Mouse (Mus musculus) neutrophil, adult 5-6 weeks (primary cell): ENCODE measurements around the gene Sapcd1. TPM values are rescaled to one million over a fixed set of nuclear protein-coding genes. Genes with fewer than 3 reads are reported as not detected.
"Not testable (repeated sequence)": the region's sequence is repeated elsewhere in the genome, so short reads cannot be mapped to it uniquely, and the experiment has no call there.

Experiments used
- ATAC-seq: fragments of 151-379, 151-347 bp; 2 replicates; pipeline ENCODE4 v1.8.0; 2017; ENCODE audit warnings: mild to moderate bottlenecking, moderate TSS enrichment; ENCODE audit not compliant: insufficient number of reproducible peaks, poor library complexity, low FRiP score, severe bottlenecking; ENCODE audit errors: extremely low read depth
- total RNA-seq: library from RNA; stranded (forward); fragments of 200-1000 nt; gene quantifications from 2 replicates; pipeline ENCODE4 v1.2.3, GENCODE M21; 2017

Gene Sapcd1
- total RNA-seq, 1 experiment from 2014 or later, result 2.6 TPM

DNA sequence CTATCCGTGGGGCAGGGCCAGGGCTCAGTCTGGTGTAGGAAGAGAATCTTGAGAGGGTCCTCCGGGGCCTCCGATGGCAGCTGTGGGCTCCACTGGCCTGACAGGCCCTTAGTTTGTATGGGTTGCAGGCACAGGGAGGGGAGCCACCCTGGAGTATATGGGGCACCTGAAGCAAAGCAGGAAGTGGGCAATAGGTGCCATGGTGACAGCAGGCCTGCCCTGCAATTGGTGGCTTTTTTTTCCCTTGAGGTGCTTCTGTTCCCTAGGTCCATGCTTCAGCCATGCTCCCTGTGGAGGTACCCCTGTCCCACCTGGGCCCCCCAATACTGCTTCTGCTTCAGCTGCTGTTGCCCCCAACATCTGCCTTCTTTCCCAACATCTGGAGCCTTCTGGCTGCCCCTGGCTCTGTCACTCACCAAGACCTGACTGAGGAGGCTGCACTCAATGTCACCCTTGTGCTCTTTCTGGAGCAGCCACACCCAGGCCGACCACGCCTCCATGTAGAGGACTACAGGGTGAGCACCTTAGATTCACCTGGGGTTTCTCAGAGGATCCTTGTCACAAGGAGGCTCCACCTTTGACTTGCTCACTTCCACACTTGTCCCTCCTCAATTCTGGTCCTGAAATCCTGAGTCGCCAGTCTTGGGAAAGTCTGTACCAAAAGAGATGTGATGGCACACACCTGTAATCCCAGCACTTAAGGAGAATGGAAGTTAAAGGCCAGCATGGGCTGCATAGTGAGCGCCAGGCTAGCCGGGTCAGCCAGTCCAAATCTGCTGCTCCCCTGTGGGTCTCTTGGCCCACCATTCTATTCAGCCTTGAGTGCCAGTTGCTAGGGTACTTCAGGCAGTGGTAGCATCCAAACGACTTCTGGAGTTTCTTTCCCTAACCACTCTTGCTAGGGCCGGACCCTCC is 10.8 kb downstream of the Sapcd1 start:
- 0 out of 2 replicates have a peak, but pooled peaks have one; percentile 27 for ATAC-seq

DNA sequence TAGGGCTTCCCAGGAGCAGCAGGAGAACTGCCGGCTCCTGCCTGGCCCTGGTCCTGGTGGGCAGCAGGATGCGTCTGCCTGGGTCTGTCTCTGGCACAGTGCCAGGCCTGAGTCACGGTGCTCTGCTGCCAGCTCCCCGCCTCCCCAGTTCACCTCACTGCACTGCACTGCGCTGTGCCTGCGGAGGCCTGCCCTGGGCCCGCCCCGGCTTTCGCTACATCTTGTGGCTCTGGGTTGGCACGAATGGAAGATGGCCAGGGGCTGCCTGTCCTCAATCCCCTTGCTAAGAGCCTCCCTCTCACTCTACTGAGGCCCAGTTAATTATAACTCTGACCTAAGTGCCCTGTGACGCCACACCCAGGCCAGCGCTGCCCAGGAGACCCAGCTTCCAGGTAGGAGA is 11.4 kb downstream of the Sapcd1 start, which contains the start of gene Vwa7:
Gene Vwa7, plus strand, starts transcription at position 204 of the 400 bp plus-strand sequence.
- ATAC-seq, result no peak

DNA sequence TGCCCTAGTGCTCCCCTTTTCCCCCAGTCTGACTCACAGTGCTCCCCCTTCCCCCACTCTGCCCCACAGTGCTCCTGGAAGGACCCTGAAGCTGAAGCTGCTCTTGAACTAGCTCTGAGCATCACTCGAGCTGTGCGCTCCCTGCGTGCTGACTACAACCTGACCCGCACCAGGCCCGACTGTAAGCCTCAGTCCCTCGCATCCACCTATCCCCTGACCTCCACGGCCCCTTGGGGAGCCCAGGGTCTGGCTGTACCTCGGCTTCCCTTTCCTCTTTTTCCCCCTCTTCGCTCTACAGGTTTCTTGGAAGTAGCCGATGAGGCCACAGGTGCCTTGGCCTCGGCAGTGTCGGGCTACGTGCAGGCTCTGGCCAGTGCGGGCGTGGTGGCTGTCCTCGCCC is 12.5 kb downstream of the Sapcd1 start:
- ATAC-seq, result no peak

DNA sequence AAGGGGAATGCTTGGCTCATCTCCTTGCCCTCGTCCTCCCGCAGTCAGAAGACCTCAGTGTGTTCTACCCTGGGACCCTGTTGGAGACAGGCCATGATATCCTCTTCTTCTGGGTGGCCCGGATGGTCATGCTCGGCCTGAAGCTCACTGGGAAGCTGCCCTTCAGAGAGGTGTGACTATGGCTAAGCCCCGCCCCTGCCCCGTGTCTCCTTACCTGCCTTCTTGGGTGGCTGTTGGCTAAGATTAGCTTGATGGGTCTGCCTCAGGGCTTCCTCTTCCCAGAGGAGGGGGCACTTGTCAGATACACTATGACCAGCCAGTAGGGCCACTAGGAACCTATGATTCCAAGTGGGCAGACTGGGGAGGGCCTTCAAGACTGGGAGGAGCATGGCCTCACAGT is 14.6 kb downstream of the Sapcd1 start:
- ATAC-seq, result no peak

DNA sequence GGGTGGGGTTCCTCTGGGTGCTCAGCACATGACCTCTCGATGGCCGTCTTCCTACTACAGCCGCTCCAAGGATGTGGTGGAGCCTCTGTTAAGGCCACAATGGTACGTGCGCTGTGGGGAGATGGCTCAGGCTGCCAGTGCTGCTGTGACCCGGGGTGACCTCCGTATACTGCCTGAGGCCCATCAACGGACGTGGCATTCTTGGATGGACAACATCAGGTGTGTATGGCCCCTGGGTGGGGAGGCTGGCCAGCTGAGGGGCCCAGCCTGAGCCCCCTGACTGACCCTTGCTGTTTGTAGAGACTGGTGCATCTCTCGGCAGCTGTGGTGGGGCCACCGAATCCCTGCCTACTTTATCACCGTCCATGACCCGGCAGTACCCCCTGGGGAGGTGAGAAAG is 15.4 kb downstream of the Sapcd1 start:
- ATAC-seq, result no peak

DNA sequence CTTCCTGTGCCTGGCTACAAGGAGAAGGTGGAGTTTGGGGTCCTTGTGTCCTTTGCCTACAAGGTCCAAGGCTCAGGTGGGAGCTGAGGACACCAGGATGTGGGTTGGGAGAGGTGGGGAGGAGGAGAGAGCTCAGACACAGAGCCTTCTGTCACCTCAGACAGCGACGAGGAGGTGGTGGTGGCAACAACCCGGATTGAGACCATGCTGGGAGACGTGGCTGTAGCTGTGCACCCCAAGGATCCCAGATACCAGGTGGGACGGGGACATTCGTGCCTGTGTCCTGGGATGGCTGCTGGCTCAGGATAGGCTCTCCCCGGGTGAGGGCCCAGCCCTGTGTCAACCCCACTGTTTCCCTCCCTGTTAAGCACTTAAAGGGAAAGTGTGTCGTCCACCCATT is 16.4 kb downstream of the Sapcd1 start:
- no peak for ATAC-seq

DNA sequence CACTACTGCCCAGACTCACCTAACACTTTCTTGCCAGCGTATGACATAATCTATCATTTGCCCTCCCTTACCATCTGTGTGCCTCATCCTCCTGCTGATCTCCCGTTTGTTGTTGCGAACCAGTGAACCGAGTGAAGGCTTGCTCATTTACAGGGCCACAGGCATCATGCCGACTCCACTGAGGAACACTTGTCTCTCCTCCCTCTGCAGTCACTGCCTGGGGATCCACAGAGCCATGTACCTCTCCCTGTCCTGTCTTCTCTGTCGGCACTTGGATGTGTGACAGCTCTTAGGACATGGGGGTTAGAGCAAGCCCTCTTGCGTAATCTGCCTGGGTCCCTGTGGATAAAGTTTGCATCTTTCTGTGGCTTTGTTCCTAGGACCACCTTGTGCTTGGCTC is 18.2 kb downstream of the Sapcd1 start:
- no peak for ATAC-seq

DNA sequence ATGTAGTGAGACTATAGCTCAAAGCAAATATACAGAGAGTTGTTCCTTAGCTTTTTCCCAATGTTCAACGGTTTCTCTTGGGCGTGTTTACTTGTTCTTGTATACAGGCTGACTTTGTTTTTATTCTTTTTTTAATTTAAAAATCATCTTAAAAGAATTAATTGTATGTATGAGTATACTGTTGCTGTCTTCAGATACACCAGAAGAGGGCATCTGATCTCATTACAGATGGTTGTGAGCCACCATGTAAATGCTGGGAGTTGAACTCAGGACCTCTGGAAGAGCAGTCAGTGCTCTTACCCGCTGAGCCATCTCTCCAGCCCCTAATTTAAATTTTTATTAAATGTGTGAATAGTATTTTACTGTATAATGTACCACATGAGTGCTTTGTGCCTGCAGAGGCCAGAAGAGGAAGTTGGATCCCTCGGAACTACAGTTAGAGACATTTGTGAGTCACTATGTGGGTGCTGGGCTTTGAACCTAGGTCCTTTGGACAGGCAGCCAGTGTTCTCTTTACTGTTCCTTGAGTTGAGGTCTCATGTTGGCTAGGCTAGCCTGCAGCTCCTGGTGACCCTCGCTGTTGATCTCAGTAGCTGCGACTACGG is 20.3 kb downstream of the Sapcd1 start:
- ATAC-seq, result no peak

DNA sequence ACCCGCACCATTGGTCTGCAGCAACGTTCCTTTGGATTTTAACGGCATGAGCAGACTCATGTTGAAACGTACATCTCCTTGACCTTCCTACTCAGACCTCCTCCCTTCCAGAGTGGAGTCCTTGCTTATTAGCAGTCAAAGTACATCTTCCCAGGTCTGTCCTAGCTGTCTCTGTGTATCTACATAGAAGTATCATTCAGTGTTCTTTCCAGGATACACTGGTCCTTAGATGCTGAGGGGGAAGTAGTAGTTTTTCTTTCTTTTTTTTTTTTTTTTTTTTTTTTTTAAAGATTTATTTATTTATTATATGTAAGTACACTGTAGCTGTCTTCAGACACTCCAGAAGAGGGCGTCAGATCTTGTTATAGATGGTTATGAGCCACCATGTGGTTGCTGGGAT is 21.9 kb downstream of the Sapcd1 start:
- ATAC-seq, result not testable (repeated sequence)

DNA sequence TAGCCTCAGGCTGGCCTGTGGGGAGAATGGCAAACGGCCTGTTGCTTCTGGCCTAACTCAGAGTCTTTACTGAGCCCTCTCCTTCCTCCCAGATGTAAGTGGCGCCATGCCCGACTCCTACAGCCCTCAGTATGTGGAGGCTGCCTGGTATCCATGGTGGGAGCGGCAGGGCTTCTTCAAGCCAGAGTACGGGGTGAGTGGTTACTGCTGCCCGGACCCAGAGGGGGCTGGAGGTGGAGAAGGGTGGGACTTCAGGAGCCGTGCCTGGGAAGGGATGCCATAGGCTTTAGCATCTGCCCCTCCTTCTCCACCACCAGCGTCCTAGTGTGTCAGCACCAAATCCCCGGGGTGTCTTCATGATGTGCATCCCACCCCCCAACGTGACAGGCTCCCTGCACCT is 22.7 kb downstream of the Sapcd1 start:
- no peak for ATAC-seq

DNA sequence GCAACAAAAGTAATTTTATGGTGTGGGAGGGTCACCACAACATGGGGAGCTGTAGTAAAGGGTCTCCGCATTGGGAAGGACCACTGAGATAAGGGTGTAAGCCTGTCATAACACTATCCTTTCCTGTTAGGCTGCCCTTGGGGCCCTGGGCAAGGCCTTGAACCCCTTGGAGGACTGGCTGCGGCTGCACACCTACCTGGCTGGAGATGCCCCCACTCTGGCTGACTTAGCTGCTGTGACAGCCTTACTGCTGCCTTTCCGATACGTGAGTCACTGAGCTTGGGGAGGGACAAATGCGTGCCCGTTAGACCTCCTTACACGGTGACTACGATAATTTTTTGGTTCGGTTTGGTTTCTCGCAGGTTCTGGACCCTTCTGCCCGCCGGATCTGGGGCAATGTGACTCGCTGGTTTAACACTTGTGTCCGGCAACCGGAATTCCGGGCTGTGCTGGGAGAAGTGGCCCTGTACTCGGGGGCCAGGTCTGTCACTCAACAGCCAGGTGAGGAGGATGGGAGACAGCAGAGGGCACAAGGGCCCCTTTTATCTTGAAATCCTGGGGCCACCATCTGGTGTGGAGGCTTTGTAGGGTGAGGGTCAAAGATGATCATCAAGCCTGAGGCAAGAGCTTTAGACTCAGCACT is 23.6 kb downstream of the Sapcd1 start:
- ATAC-seq, result no peak

DNA sequence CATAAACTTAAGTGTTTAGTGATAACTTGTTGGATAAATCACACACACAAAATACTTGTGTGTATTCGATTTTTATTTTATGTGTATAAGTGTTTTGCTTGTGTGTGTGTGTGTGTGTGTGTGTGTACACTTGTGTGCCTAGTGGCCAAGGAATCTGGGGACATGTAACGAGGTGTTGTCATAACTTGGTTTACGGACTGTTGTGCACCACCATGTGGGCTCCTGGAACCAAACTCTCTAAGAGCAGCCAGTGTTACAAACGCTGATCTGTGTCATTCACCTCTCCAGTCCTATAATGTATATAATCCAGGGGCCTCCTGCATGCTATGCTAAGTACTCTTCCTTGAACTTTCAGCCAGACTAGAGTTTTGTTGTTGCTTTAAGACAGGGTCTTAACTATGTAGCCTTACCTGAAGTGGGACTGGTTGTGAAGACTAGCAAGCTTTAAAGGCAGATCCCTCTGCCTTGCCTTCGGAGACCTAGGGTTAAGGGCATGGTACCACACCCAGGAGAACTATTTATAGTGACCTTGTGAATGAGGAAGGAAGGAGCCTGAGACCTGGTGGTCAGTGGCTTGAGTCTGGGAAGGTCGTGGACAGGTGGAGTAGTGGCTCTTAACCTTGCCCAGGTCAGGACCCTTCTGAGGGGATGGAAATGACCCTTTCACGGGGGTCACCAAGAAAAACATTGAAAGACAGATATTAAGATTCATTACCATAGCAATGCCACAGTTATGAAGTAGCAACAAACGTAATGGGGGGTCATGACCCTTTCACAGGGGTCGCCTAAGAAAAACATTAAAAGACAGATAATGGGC is 24.6 kb downstream of the Sapcd1 start:
- no peak for ATAC-seq

DNA sequence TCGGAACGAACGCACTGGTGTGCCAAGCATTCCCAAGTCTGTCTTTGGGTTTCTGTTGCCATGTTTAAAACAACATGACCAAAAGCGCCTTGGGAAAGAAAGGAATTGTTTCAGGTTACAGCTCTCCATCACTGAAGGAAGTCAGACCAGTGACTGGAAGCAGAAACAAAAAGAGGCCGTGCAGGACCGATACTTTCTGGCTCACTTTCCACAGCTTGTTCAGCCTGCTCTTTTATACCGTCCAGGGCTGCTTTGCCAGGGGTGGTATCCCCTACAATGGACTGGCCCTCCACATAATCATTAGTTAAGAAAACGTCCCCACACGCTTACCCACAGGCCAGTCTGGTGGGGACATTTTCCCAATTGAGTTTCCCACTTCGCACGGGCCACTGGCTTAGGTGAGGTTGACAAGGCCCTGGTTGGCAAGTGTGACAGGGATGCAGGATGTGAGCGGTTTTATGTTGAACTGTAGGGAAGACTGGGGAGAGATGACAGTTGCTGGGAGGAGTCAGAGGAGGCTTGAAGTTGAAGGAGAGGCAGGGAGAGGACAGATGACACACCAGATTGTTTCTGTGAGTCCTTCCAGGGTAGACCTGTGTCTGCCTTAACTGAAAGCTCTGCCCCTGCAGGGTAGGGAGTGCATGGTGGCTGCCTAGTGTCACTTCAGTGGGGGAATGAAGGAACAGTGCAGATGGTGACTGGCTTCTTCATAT is 25.5 kb downstream of the Sapcd1 start:
- no peak for ATAC-seq

DNA sequence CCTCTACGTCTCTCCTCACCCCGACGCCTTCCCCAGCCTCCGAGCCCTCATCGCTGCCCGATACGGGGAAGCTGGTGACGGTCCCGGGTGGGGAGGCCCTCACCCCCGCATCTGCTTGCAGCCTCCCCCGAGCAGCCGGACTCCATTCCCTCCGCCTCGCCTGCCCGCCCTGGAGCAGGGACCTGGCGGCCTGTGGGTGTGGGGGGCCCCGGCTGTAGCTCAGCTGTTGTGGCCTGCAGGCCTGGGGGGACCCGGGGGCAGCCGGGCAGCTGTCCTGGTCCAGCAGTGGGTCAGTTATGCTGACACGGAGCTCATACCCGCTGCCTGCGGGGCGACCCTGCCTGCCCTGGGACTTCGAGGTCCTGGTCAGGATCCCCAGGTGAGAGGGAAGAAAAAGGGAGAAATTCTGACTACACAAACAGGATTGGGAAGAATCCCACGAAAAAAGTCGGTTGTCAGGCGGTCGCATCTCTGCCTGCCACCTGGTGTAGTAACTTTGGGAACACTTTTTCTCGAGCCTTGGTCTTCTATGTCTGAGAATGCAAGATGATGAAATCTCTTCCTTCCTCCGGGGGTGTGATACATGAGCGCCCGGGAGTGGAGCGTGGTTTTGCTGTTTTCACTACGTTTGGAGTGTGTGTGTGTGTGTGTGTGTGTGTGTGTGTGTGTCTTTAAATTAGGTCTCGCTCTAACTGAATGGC is 26.2 kb downstream of the Sapcd1 start:
- ATAC-seq, result no peak

DNA sequence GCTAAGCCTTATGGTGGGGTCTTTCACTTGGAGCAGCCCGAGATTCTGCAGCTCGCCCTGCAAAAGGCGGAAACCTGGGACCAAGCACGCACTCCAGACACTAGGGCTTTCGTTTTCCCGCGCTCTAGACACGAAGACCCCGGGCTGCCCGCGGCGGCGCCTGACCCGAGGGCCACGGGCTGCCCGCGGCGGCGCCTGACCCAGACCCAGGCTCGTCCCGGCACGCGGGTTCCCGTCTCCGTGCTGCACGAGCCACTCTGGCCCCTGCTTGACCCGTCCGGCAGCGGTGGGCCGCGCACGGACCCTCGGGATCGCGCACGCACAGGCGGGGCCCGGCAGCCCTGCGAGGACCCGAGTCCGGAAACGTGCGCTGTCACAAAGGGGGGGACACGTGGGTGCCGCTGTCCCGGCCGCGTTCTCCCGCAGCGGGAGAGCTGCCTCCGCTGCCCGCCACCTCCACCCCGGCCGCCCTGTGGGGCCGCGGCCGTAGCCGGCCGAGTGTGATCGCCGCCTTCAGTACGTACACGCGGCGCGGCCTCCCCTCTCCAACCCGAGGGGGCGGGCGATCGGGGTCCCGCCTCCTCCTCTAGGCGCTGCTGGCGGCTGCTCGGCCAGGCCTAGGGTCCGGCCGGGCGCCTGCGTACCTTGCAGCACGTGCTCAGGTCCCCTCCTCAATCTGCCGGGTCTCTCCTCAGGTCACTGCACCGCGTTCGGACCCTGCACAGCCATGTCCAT is 26.9 kb downstream of the Sapcd1 start, which contains the start of gene Vars:
Gene Vars, plus strand, starts transcription at position 271 of the 735 bp plus-strand sequence.
- ATAC-seq, result peak; percentile 54

DNA sequence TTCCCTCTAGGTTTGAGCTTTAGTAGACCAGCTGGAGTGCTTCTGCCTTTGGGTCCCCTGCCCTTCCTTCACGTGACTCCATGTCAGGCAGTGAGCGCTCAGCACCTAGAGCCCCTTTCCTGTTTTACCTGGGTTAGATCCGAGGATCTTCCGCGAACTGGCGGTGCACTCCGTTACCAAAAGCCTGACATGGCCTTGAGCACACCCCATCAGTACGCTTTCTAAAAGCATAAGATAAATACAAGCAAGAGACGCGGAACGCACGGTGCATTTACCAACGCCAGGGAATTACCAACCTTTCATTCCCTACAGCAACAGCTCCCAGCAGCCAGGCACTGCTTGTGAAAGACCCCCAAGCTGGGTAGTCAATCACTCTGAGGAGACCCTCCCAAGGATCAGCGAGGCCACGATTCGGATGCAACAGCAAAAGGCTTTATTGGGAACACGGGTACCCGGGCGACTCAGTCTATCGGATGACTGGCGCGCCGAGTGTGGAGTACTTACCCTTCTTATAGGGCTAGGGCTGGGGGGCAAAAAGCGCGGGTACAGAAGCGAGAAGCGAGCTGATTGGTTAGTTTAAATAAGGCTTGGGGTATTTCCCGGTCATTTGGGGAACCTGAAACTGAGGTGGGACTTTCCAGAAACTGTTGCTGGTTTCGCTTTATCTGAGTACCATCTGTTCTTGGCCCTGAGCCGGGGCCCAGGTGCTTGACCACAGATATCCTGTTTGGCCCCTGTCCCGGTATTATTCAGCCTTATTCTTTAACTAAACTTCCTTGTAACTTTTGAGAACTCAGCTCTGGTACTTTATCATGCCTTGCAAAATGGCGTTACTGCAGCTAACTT is 27.7 kb downstream of the Sapcd1 start:
- ATAC-seq, result peak; percentile 13; the same call in 1 of the 2 replicates
